Mouse (Mus musculus) CH12.LX (cell line): ENCODE results near the gene Mroh3.

Experiments used
- CTCF ChIP-seq, 2 experiments: IDR thresholded peaks in 1 of 2; conservative IDR thresholded peaks in 1 of 2; 2 replicates each; pipeline ENCODE4 v1.5.1; 2011 to 2012; ENCODE audit warnings: low read depth in 2 of 2, low read length in 2 of 2, improper control_type of control experiment in 1 of 2, inconsistent platforms in 1 of 2, mild to moderate bottlenecking in 1 of 2, moderate library complexity in 1 of 2
- ELF1 ChIP-seq: IDR thresholded peaks from 2 replicates; pipeline ENCODE4 v1.6.1; 2014; ENCODE audit warnings: low read depth, mild to moderate bottlenecking, inconsistent platforms, low read length, improper control_type of control experiment
- MAFK ChIP-seq: IDR thresholded peaks from 2 replicates; pipeline ENCODE4 v1.6.1; 2011; ENCODE audit warnings: low read length, improper control_type of control experiment; ENCODE audit not compliant: insufficient replicate concordance
- NELFE ChIP-seq: IDR thresholded peaks from 2 replicates; pipeline ENCODE4 v1.6.1; 2011; ENCODE audit warnings: low read depth, low read length, improper control_type of control experiment

GRCm38 (mm10) chr1:136227870-136228269 lies 15.2 kb upstream of the Mroh3 start:
- TF ChIP-seq CTCF (conservative IDR thresholded peaks at IDR 0.05 in 1 of 2, IDR thresholded peaks at IDR 0.05 in 1 of 2; ENCODE audit: low read depth in 2 of 2, low read length in 2 of 2) (no peak), NELFE (no peak), MAFK (no peak), ELF1 (no peak)
